Comparison of ENCODE assay signal across 9 mouse cellular contexts in the genomic region with DNA sequence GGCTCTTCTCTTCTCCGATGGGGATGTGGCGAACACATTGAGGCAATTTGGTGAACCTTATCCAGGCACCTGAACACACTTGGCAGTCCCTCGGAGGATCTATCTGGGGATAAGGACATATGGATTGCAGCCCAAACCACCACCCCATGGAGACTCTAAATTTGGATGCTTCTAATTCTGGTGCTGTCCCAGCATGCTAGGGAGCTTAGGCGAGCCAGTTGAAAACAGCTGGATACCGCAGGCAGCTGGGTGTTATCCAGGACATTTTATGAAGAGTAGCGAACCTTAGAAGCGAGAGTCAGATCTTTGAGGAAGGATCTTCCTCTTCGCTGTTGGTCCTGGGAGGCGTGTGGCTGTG. TPM values are rescaled to one million over a fixed set of nuclear protein-coding genes. Genes with fewer than 3 reads are reported as not detected.
DNase-seq lines count a peak whose midpoint lies in the region; ATAC-seq and TF ChIP-seq lines count a peak whose summit lies in the region.
"Had no signal": no experiment of that assay in that cellular context is flagged by ENCODE, and none has a peak within 500 bp of the region (broad histone marks: within the 10 kb centered on the region; RNA-seq: fewer than 3 reads in every experiment).

No protein-coding gene starts in this region.

- H3K9me3 ChIP-seq in liver, embryonic 13.5 days (replicated peaks): no peaks in the 10 kb centered on the region

- H3K4me1 ChIP-seq in liver, embryonic 13.5 days (replicated peaks): peaks cover 5% of the 10 kb centered on the region; the same call in 1 of the 2 replicates

- H3K27ac ChIP-seq in gastrocnemius, adult 2 months: peak overlapping the region; percentile 83
- H3K27ac ChIP-seq in liver, embryonic 13.5 days: no peak overlapping the region

- peak overlapping the region; percentile 77 for H3K4me3 ChIP-seq in gastrocnemius, adult 2 months
- H3K4me3 ChIP-seq in liver, embryonic 13.5 days (replicated peaks): no peak overlapping the region

- H3K36me3 ChIP-seq in liver, embryonic 13.5 days: no peaks in the 10 kb centered on the region

- intact Hi-C loops in gastrocnemius, adult 2 months (cut with DNase I): loop anchor here (5.0 kb wide), 2 partner anchors 59 to 289 kb away; no protein-coding TSS in a partner anchor
- intact Hi-C loops in gastrocnemius, postnatal 36 days (cut with DNase I): loop anchor here (10.0 kb wide), 2 partner anchors 216 to 286 kb away; no protein-coding TSS in a partner anchor

- TF ChIP-seq CTCF in gastrocnemius, adult 2 months (IDR thresholded peaks at IDR 0.05): no peak

- DNase-seq in gastrocnemius, adult 2 months: peak; percentile 68
- no peak for DNase-seq in gastrocnemius, postnatal 36 days
- DNase-seq in adipocyte (ENCODE audit: low spot score): peak; percentile 75
- peak; percentile 82 to 83 for DNase-seq in heart, adult 9 months (ENCODE audit: low spot score in 2 of 2)
- DNase-seq in liver, embryonic 13.5 days: no peak
- DNase-seq in spleen, postnatal 10 days (ENCODE audit: low spot score in 2 of 2): no peak
- no peak for DNase-seq in T-cell, adult 2 months (ENCODE audit: low spot score)

- ATAC-seq in liver, embryonic 13.5 days (ENCODE audit: low read depth): no peak
- no peak for ATAC-seq in cerebellum, adult (ENCODE audit: insufficient number of reproducible peaks, low FRiP score, low TSS enrichment)

- peaks cover 47% of the 10 kb centered on the region for H3K27me3 ChIP-seq in liver, embryonic 13.5 days

- WGBS in liver, embryonic 13.5 days (ENCODE audit: insufficient replicate concordance): 70% methylated on average over 9 of the region's 9 CpGs

- no peak overlapping the region for H3K9ac ChIP-seq in liver, embryonic 13.5 days

- 0 out of 2 replicates have a peak overlapping the region, but pooled peaks have one; percentile 6 for H3K4me2 ChIP-seq in liver, embryonic 13.5 days

RNA-seq across cellular contexts. Expression of a gene that starts 4.7 kb away (rescaled TPM):
- 10 to 100 TPM; 10.7 to 17.2 TPM for total RNA-seq in gastrocnemius, adult 2 months (2021)
- total RNA-seq in gastrocnemius, postnatal 36 days (2021): 10 to 100 TPM in 1 of 2 experiments, 1 to 10 TPM in 1; 9.9 to 13.4 TPM
- 2.8 and 3.5 TPM in 2 replicates for polyA plus RNA-seq in liver, embryonic 13.5 days (2015; fragmentation: Nextera tagmentation; extraction: Ambion mirVana)

RNA-seq across cellular contexts. Expression of a gene that starts 55.3 kb away (rescaled TPM):
- total RNA-seq in gastrocnemius, adult 2 months (2021): not detected
- total RNA-seq in gastrocnemius, postnatal 36 days (2021): not detected
- 0.19 TPM in 1 of 2 replicates, not detected in the other for polyA plus RNA-seq in liver, embryonic 13.5 days (2015; fragmentation: Nextera tagmentation; extraction: Ambion mirVana)
- polyA plus RNA-seq: C2C12 had no signal

Comparison
In these comparisons a context has a peak if more than half of its experiments do, and no peak if none do; other contexts are left out.
1. DNase-seq: peak in gastrocnemius, adult 2 months (single experiment), adipocyte (single experiment) and heart, adult 9 months (2 of 2); none in gastrocnemius, postnatal 36 days (0 of 2), liver, embryonic 13.5 days (single experiment), spleen, postnatal 10 days (0 of 2) and T-cell, adult 2 months (single experiment).